Mouse (Mus musculus) megakaryocyte, embryonic 14.5 days (primary cell): ENCODE data around the gene Shb. TPM values are rescaled to one million over a fixed set of nuclear protein-coding genes. Genes with fewer than 3 reads are reported as not detected.

Source experiments
- H3K27me3 ChIP-seq: replicated peaks from 2 replicates; pipeline ENCODE3; 2012; ENCODE audit warnings: inconsistent platforms
- H3K36me3 ChIP-seq: replicated peaks from 2 replicates; pipeline ENCODE3; 2012; ENCODE audit warnings: low read length, inconsistent platforms, mixed read lengths
- H3K4me1 ChIP-seq: 2 replicates; pipeline ENCODE4 v1.6.1; 2012; ENCODE audit warnings: inconsistent platforms
- H3K4me3 ChIP-seq: replicated peaks from 2 replicates; pipeline ENCODE3; 2012; ENCODE audit warnings: moderate library complexity, mild to moderate bottlenecking, inconsistent platforms
- H3K9me3 ChIP-seq: 2 replicates; pipeline ENCODE4 v1.6.1; 2012; ENCODE audit warnings: inconsistent platforms
- FLI1 ChIP-seq: IDR thresholded peaks from 2 replicates; pipeline ENCODE4 v1.6.1; 2012; ENCODE audit warnings: low read length, inconsistent platforms, mixed read lengths
- GATA1 ChIP-seq: IDR thresholded peaks from 3 replicates; pipeline ENCODE4 v1.6.1; 2012; ENCODE audit warnings: mixed read lengths, low read length, inconsistent platforms, borderline replicate concordance
- polyA plus RNA-seq: library from polyadenylated mRNA; stranded (reverse); fragments of >175 nt; gene quantifications from 2 replicates; pipeline ENCODE4 v1.2.3, GENCODE M21; 2012; ENCODE audit warnings: low replicate concordance; ENCODE audit not compliant: insufficient read depth

Gene Shb
- polyA plus RNA-seq, 1 experiment = 20.2 TPM

- Histone ChIP-seq H3K36me3 (peaks cover 38% of the 10 kb centered on the region), H3K4me1 (peaks cover 15% of the 10 kb centered on the region; the same call in 1 of the 2 replicates), H3K27me3 (peaks cover 13% of the 10 kb centered on the region), H3K9me3 (no peaks in the 10 kb centered on the region), H3K4me3 (no peak overlapping the region)
- no peak for TF ChIP-seq FLI1
- TF ChIP-seq GATA1 = no peak
These were observed 97.6 kb downstream of the Shb start for GRCm38 (mm10) chr4:45434681-45435080.

GRCm38 (mm10) chr4:45434071-45434470 lies 98.2 kb downstream of the Shb start:
- peaks cover 40% of the 10 kb centered on the region for H3K36me3 ChIP-seq
- no peaks in the 10 kb centered on the region for H3K9me3 ChIP-seq
- peaks cover 15% of the 10 kb centered on the region; the same call in 1 of the 2 replicates for H3K4me1 ChIP-seq
- TF ChIP-seq FLI1 (no peak), GATA1 (no peak)
- H3K4me3 ChIP-seq = no peak overlapping the region
- peaks cover 14% of the 10 kb centered on the region for H3K27me3 ChIP-seq

GRCm38 (mm10) chr4:45431806-45432205 lies 100.5 kb downstream of the Shb start:
- Histone ChIP-seq H3K36me3 (peaks cover 36% of the 10 kb centered on the region), H3K9me3 (no peaks in the 10 kb centered on the region), H3K4me1 (peaks cover 13% of the 10 kb centered on the region; the same call in 1 of the 2 replicates), H3K27me3 (peaks cover 17% of the 10 kb centered on the region), H3K4me3 (no peak overlapping the region)
- no peak for TF ChIP-seq FLI1
- no peak for TF ChIP-seq GATA1

- Histone ChIP-seq H3K9me3 (no peaks in the 10 kb centered on the region), H3K27me3 (peaks cover 17% of the 10 kb centered on the region), H3K36me3 (peaks cover 37% of the 10 kb centered on the region), H3K4me1 (peaks cover 10% of the 10 kb centered on the region; the same call in 1 of the 2 replicates), H3K4me3 (no peak overlapping the region)
- no peak for TF ChIP-seq GATA1
These were observed 101.0 kb downstream of the Shb start for GRCm38 (mm10) chr4:45431316-45431715.

- Histone ChIP-seq H3K4me3 (no peak overlapping the region), H3K36me3 (peaks cover 27% of the 10 kb centered on the region), H3K9me3 (no peaks in the 10 kb centered on the region), H3K27me3 (peaks cover 17% of the 10 kb centered on the region), H3K4me1 (0 out of 2 replicates have a peak, but pooled peaks cover 3% of the 10 kb centered on the region)
- TF ChIP-seq GATA1 (no peak), FLI1 (no peak)
These were observed 102.8 kb downstream of the Shb start for GRCm38 (mm10) chr4:45429451-45429850.

GRCm38 (mm10) chr4:45426724-45427457 lies 105.4 kb downstream of the Shb start:
- Histone ChIP-seq H3K27me3 (peaks cover 14% of the 10 kb centered on the region), H3K36me3 (peaks cover 31% of the 10 kb centered on the region), H3K9me3 (no peaks in the 10 kb centered on the region), H3K4me1 (peaks cover 7% of the 10 kb centered on the region; the same call in 1 of the 2 replicates), H3K4me3 (no peak overlapping the region)
- TF ChIP-seq GATA1 (no peak), FLI1 (no peak)

GRCm38 (mm10) chr4:45423406-45423805 lies 108.9 kb downstream of the Shb start:
- H3K4me3 ChIP-seq = no peak overlapping the region
- no peaks in the 10 kb centered on the region for H3K9me3 ChIP-seq
- peaks cover 19% of the 10 kb centered on the region for H3K36me3 ChIP-seq
- H3K27me3 ChIP-seq = peaks cover 9% of the 10 kb centered on the region
- H3K4me1 ChIP-seq = peaks cover 11% of the 10 kb centered on the region
- TF ChIP-seq GATA1 (no peak), FLI1 (no peak)

GRCm38 (mm10) chr4:45422640-45423039 lies 109.6 kb downstream of the Shb start:
- Histone ChIP-seq H3K9me3 (no peaks in the 10 kb centered on the region), H3K4me1 (peaks cover 17% of the 10 kb centered on the region), H3K4me3 (no peak overlapping the region), H3K27me3 (peaks cover 4% of the 10 kb centered on the region), H3K36me3 (peaks cover 19% of the 10 kb centered on the region)
- TF ChIP-seq FLI1 = no peak

GRCm38 (mm10) chr4:45421519-45422260 lies 110.6 kb downstream of the Shb start:
- H3K36me3 ChIP-seq = peaks cover 17% of the 10 kb centered on the region
- H3K9me3 ChIP-seq = peaks cover 6% of the 10 kb centered on the region
- TF ChIP-seq FLI1 (no peak), GATA1 (no peak)
- peaks cover 3% of the 10 kb centered on the region for H3K27me3 ChIP-seq
- H3K4me3 ChIP-seq = no peak overlapping the region
- H3K4me1 ChIP-seq = peaks cover 19% of the 10 kb centered on the region

GRCm38 (mm10) chr4:45420733-45421132 lies 111.5 kb downstream of the Shb start:
- peaks cover 2% of the 10 kb centered on the region for H3K27me3 ChIP-seq
- H3K36me3 ChIP-seq = peaks cover 15% of the 10 kb centered on the region
- H3K4me1 ChIP-seq = peaks cover 27% of the 10 kb centered on the region
- peaks cover 6% of the 10 kb centered on the region for H3K9me3 ChIP-seq
- no peak for TF ChIP-seq FLI1
- no peak overlapping the region for H3K4me3 ChIP-seq
